Mouse (Mus musculus): ENCODE data around the gene Zfp335. TPM values are rescaled to one million over a fixed set of nuclear protein-coding genes. Genes with fewer than 3 reads are reported as not detected.

Gene Zfp335
- 0.15 TPM for polyA plus RNA-seq (2014; fragmentation: Illumina TruSeq; extraction: RNeasy Lipid Tissue Mini Kit (QIAGEN cat#74804); ENCODE audit: low replicate concordance)

DNA sequence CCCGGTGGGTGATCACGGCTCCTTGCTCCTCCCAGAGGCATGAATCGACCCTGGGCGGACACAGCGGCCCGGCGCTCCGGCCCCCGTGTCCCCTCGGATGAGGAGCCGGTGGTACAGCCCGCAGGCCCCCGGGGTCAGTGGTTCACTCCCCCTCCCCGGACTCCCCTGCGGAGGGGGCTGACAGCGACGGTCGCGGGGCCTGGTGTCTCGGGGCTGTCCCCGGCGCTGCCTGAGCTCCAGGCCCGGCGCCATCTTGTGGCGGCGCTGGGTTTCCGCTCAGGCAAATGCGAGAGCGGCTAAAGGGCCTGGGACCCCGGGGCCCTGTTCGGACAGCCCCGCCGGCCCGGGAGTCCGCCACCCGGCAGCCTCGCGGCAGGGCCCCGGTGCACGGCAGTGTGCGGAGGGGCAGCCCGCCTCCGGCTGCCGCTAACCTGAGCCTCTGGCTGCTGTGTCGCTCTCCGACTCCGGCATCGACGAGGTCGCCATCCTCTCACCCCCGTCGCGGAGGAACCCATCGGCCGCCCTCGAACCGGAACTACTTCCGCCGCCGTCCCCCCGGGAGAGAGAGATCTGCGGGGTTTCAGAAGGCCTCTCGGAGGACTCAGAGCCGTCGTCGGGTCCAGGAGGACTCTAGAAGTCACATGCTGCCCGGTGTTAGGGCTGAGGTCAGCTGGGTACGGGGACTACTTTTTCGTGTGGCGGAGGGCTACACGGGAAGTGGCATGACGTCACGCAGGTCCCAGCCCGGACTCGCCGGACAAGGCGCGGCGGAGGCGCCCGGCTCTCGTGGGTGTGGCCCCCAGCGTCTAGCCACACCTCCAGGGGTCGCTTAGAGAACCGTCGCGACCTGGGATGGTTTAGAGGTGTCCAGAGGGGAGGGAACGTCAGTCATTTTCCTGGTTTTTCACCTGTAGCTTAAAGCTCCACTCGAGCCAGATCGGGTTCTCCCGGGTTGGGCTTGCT lies at the start of gene Zfp335:
Zfp335 (minus strand) TSS at position 672 of the 963 bp plus-strand sequence.

DNA sequence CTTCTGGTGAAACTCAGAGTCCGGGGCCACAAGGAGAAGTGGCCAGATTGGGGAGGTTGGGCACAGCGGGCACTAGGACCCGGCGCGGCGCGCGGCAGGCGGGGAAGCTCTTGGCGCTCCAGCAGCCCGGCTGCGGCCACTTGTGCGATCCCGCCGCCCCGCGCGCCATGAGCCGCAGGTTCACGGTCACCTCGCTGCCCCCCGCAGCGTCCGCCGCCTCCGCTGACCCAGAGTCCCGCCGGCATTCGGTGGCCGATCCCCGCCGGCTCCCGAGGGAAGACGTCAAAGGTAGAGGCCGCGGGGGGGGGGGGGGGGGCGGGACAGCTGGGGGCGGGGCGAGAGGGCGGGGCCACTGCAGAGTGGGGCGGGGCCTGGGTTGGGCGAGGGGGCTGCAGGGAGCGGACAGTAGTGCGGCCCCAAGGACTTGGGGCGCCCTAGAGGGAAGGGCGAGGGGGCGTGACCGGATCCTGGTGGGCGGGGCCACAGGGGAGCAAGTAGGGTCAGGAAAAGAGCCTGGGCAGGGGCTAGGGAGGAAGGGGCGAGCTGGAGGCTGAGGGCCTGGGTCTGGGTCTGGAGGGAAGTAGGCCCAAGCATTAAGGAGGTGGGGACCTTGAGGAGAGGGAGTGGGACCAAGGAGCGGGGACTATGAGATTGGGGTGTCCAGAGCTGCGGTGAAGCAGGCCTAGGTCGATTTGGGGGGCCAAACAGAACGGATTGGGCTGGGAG lies 49.3 kb upstream of the Zfp335 start, which contains the start of gene Slc12a5:
Slc12a5 (plus strand) TSS at position 87 of the 726 bp plus-strand sequence.

DNA sequence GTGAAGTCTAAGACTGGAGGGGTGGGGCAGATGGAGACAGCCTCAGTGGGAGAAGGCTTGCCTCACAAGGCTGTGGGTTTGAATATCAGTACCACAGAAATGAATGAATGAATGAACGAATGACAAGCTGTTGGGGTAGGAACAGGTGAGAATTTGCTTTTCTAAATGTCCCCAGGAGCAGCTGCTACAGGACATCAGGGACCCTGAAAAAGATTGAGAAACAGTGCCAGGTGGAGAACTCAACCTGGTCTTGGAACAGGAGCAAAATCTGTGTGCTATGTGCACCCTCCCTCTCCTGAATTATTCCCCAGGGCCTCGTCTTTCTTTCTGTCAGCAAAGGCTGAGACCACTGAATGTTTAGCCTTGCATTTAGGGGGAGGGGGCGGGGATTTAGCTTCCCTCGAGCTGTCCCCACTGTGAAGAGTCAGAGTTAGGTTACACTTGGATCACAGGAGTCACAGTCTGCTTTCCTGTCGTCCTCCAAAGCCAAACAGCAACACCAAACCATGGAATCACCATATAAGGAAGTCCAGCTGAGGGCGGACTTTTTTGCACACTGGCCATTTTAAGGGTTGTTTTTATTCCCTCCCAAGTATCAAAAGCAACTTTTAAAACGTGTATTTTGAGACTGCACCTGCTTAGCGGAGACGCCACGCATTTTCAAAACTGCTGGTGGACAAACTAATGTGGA lies 28.7 kb upstream of the Zfp335 start, which contains the start of gene Mmp9:
Mmp9 (plus strand) TSS at position 641 of the 691 bp plus-strand sequence.

DNA sequence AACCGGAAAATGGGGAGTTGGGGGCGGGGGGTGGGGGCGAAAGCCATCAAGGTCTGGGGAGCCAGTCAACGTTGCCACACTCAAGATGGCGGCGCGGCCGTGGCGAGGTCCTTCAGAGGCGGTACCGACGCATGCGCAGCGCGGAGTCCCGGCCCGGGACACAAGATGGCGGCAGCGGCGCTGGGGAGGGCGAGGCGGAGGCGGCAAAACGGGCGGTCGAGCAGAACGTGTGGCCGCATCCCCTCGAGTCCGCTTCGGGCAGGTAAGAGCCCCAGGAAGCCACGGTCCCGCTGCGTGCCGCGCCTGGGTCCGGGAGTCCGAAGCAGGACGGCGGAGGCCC lies 32.4 kb downstream of the Zfp335 start, which contains the start of gene Pcif1:
Pcif1 (plus strand) TSS at position 77 of the 340 bp plus-strand sequence.

DNA sequence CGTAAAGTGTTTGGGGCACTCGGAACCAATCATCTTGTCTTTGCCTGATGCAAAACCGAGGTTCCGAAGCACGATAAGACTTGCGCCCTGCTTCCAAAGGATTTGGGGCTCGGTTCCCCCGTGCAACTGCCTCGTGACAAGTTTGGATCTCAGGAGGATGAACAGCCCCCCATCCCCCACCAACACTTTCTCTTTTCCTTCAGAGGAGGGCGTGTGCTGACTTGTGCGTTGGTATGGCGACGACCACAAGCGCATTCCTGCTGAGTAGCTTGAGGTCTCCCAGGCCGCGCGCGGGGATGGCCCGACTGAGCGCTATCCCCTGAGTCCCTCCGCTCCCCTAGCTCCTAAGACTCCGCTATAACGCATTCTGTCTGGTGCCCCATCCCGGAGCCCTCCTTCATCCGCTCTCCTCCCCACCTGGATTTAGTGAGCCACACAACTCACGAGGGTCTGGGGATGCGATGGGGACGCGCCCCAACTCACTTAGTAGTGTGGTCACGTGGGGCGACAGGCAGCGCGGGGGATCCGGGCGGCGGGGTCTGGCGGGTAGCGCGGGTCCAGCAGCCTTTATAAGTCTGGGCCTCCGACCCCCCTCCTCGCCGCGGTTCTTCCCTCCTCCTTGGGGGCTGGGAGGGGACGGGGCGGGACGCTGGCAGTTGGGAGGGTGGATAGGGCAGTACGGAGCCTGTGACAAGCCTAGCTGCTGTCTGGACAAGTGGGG lies 54.3 kb downstream of the Zfp335 start, which contains the start of gene Pltp:
Pltp (minus strand) TSS at position 611 of the 721 bp plus-strand sequence.

Other genes starting within 250 kb of the Zfp335 start
- not detected for gene Wfdc11, start 237.7 kb downstream of the Zfp335 start, polyA plus RNA-seq (2014; fragmentation: Illumina TruSeq; extraction: RNeasy Lipid Tissue Mini Kit (QIAGEN cat#74804); ENCODE audit: low replicate concordance)
- not detected for gene Wfdc13, start 226.7 kb downstream of the Zfp335 start, polyA plus RNA-seq (2014; fragmentation: Illumina TruSeq; extraction: RNeasy Lipid Tissue Mini Kit (QIAGEN cat#74804); ENCODE audit: low replicate concordance)
- not detected for gene Spint4, start 213.3 kb downstream of the Zfp335 start, polyA plus RNA-seq (2014; fragmentation: Illumina TruSeq; extraction: RNeasy Lipid Tissue Mini Kit (QIAGEN cat#74804); ENCODE audit: low replicate concordance)
- not detected for gene Spint5, start 196.5 kb downstream of the Zfp335 start, polyA plus RNA-seq (2014; fragmentation: Illumina TruSeq; extraction: RNeasy Lipid Tissue Mini Kit (QIAGEN cat#74804); ENCODE audit: low replicate concordance)
- 0.71 TPM for gene Wfdc3, start 165.8 kb downstream of the Zfp335 start, polyA plus RNA-seq (2014; fragmentation: Illumina TruSeq; extraction: RNeasy Lipid Tissue Mini Kit (QIAGEN cat#74804); ENCODE audit: low replicate concordance)
- gene Dnttip1, start 165.8 kb downstream of the Zfp335 start, polyA plus RNA-seq (2014; fragmentation: Illumina TruSeq; extraction: RNeasy Lipid Tissue Mini Kit (QIAGEN cat#74804); ENCODE audit: low replicate concordance), result 3.3 TPM
- gene Ube2c, start 141.9 kb downstream of the Zfp335 start, polyA plus RNA-seq (2014; fragmentation: Illumina TruSeq; extraction: RNeasy Lipid Tissue Mini Kit (QIAGEN cat#74804); ENCODE audit: low replicate concordance), result 13.1 TPM
- not detected for gene Tnnc2, start 131.8 kb downstream of the Zfp335 start, polyA plus RNA-seq (2014; fragmentation: Illumina TruSeq; extraction: RNeasy Lipid Tissue Mini Kit (QIAGEN cat#74804); ENCODE audit: low replicate concordance)
- 1.2 TPM for gene Snx21, start 125.9 kb downstream of the Zfp335 start, polyA plus RNA-seq (2014; fragmentation: Illumina TruSeq; extraction: RNeasy Lipid Tissue Mini Kit (QIAGEN cat#74804); ENCODE audit: low replicate concordance)
- 2.0 TPM for gene Acot8, start 106.9 kb downstream of the Zfp335 start, polyA plus RNA-seq (2014; fragmentation: Illumina TruSeq; extraction: RNeasy Lipid Tissue Mini Kit (QIAGEN cat#74804); ENCODE audit: low replicate concordance)
- gene Zswim3, start 106.7 kb downstream of the Zfp335 start, polyA plus RNA-seq (2014; fragmentation: Illumina TruSeq; extraction: RNeasy Lipid Tissue Mini Kit (QIAGEN cat#74804); ENCODE audit: low replicate concordance), result 1.6 TPM
- gene Zswim1, start 89.1 kb downstream of the Zfp335 start, polyA plus RNA-seq (2014; fragmentation: Illumina TruSeq; extraction: RNeasy Lipid Tissue Mini Kit (QIAGEN cat#74804); ENCODE audit: low replicate concordance), result 1.1 TPM
- not detected for gene Spata25, start 83.2 kb downstream of the Zfp335 start, polyA plus RNA-seq (2014; fragmentation: Illumina TruSeq; extraction: RNeasy Lipid Tissue Mini Kit (QIAGEN cat#74804); ENCODE audit: low replicate concordance)
- gene Ctsa, start 78.9 kb downstream of the Zfp335 start, polyA plus RNA-seq (2014; fragmentation: Illumina TruSeq; extraction: RNeasy Lipid Tissue Mini Kit (QIAGEN cat#74804); ENCODE audit: low replicate concordance), result 26.4 TPM
- gene Neurl2, start 78.3 kb downstream of the Zfp335 start, polyA plus RNA-seq (2014; fragmentation: Illumina TruSeq; extraction: RNeasy Lipid Tissue Mini Kit (QIAGEN cat#74804); ENCODE audit: low replicate concordance), result not detected
- 0.30 TPM for gene Pltp, start 54.0 kb downstream of the Zfp335 start, polyA plus RNA-seq (2014; fragmentation: Illumina TruSeq; extraction: RNeasy Lipid Tissue Mini Kit (QIAGEN cat#74804); ENCODE audit: low replicate concordance)
- 3.1 TPM for gene Pcif1, start 32.5 kb downstream of the Zfp335 start, polyA plus RNA-seq (2014; fragmentation: Illumina TruSeq; extraction: RNeasy Lipid Tissue Mini Kit (QIAGEN cat#74804); ENCODE audit: low replicate concordance)
- gene Mmp9, start 29.0 kb upstream of the Zfp335 start, polyA plus RNA-seq (2014; fragmentation: Illumina TruSeq; extraction: RNeasy Lipid Tissue Mini Kit (QIAGEN cat#74804); ENCODE audit: low replicate concordance), result 12.7 TPM
- not detected for gene Slc12a5, start 49.0 kb upstream of the Zfp335 start, polyA plus RNA-seq (2014; fragmentation: Illumina TruSeq; extraction: RNeasy Lipid Tissue Mini Kit (QIAGEN cat#74804); ENCODE audit: low replicate concordance)
- gene Ncoa5, start 123.1 kb upstream of the Zfp335 start, polyA plus RNA-seq (2014; fragmentation: Illumina TruSeq; extraction: RNeasy Lipid Tissue Mini Kit (QIAGEN cat#74804); ENCODE audit: low replicate concordance), result 5.7 TPM
- gene Cd40, start 143.9 kb upstream of the Zfp335 start, polyA plus RNA-seq (2014; fragmentation: Illumina TruSeq; extraction: RNeasy Lipid Tissue Mini Kit (QIAGEN cat#74804); ENCODE audit: low replicate concordance), result 0.89 TPM
- gene 1700025C18Rik, start 179.0 kb upstream of the Zfp335 start, polyA plus RNA-seq (2014; fragmentation: Illumina TruSeq; extraction: RNeasy Lipid Tissue Mini Kit (QIAGEN cat#74804); ENCODE audit: low replicate concordance), result not detected

All from small intestine, adult 10 weeks (tissue).